Comparison of ENCODE assay signal across 22 mouse cellular contexts in genomic region chr6:67241263-67241662, GRCm38 (mm10).
"Had no signal": no experiment of that assay in that cellular context is flagged by ENCODE, and none has a peak within 500 bp of the region (broad histone marks: within the 10 kb centered on the region; RNA-seq: fewer than 3 reads in every experiment).

No protein-coding gene starts in this region.

- H3K9ac ChIP-seq: heart, embryonic 12.5 days; hindbrain, embryonic 12.5 days; hindbrain, embryonic 14.5 days; intestine, embryonic 15.5 days; limb, embryonic 12.5 days; liver, embryonic 13.5 days had no signal

- H3K27ac ChIP-seq: heart, adult 2 months; heart, embryonic 10.5 days; hindbrain, embryonic 10.5 days; hindbrain, embryonic 12.5 days; hindbrain, embryonic 14.5 days; intestine, embryonic 15.5 days; layer of hippocampus, adult 2 months; left cerebral cortex, adult 2 months; limb, embryonic 10.5 days; limb, embryonic 12.5 days; liver, embryonic 13.5 days had no signal

- DNase-seq: gastrocnemius, postnatal 10 days; gastrocnemius, postnatal 25 days; heart, adult 2 months; heart, postnatal 10 days; heart, postnatal 4 days; kidney, adult 18-20 months; kidney, adult 8-10 months; kidney, postnatal 10 days; kidney, postnatal 25 days; kidney, postnatal 4 days; liver; liver, embryonic 13.5 days had no signal

- H3K4me3 ChIP-seq: heart, adult 2 months; heart, embryonic 10.5 days; heart, embryonic 12.5 days; hindbrain, embryonic 10.5 days; hindbrain, embryonic 12.5 days; intestine, embryonic 15.5 days; layer of hippocampus, adult 2 months; left cerebral cortex, adult 2 months; limb, embryonic 10.5 days; limb, embryonic 12.5 days; liver, embryonic 13.5 days had no signal

- H3K9me3 ChIP-seq: heart, embryonic 10.5 days; heart, embryonic 12.5 days; hindbrain, embryonic 10.5 days; hindbrain, embryonic 12.5 days; intestine, embryonic 15.5 days; limb, embryonic 10.5 days; limb, embryonic 12.5 days; liver, embryonic 13.5 days had no signal

- H3K36me3 ChIP-seq: heart, embryonic 10.5 days; heart, embryonic 12.5 days; hindbrain, embryonic 10.5 days; hindbrain, embryonic 12.5 days; intestine, embryonic 15.5 days; limb, embryonic 10.5 days; limb, embryonic 12.5 days; liver, embryonic 13.5 days had no signal

- H3K27me3 ChIP-seq: heart, embryonic 12.5 days; hindbrain, embryonic 12.5 days; intestine, embryonic 15.5 days; limb, embryonic 12.5 days; liver, embryonic 13.5 days had no signal

- H3K4me1 ChIP-seq: heart, embryonic 10.5 days; heart, embryonic 12.5 days; intestine, embryonic 15.5 days; limb, embryonic 12.5 days; liver, embryonic 13.5 days had no signal
